Mouse (Mus musculus): ENCODE measurements around the gene Tspan2. TPM values are rescaled to one million over a fixed set of nuclear protein-coding genes. Genes with fewer than 3 reads are reported as not detected.

Tspan2 gene
- polyA plus RNA-seq (2016; fragmentation: Nextera tagmentation; extraction: Ambion mirVana), result 5.9 and 6.9 TPM in 2 replicates

DNA sequence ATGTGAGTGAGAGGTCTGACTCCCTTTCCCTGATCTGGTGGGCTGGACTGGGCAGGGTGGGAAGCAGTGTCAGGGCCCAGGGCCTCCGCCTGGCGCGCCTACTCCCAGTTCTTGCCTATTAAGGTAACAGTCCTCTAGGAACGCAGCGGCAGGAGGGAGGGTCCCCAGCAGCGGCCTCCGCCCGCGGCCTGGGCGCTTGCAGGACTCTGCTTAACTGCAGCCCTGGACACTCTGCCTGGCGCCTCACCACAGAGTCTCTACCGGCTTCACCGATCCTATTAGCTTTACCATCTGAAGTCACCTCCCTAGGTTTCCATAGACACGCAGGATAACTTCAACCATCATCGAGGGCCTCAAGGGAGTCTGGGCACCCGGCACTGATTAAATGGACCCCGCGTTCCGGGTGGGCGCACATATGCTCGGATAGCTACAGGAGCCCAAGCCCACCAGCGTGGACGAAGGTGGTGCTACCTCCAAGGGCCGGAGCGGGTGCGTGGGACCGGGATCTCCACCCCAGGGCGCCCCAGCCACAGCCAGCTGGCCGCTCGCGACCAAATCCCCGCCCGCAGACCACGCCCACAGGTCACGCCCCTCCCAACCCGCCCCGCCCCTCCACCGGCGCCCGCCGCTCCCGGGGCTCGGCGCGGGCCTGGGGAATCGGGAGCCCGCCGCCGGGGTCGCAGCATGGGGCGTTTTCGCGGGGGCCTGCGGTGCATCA is at the start of gene Tspan2:
Gene Tspan2, plus strand, starts transcription at position 217 of the 718 bp plus-strand sequence.
- H3K36me3 ChIP-seq, result no peaks in the 10 kb centered on the region
- peak; percentile 85 for DNase-seq (ENCODE audit: low spot score)
- H3K27me3 ChIP-seq (ENCODE audit: low read depth, poor library complexity, severe bottlenecking), result 0 out of 2 replicates have a peak, but pooled peaks cover 6% of the 10 kb centered on the region
- under 1% methylated on average over 54 of the region's 54 CpGs for WGBS
- peak within 1 kb of the TSS; percentile 87 for H3K27ac ChIP-seq
- H3K4me3 ChIP-seq, result peak within 1 kb of the TSS; percentile 88
- no peaks in the 10 kb centered on the region for H3K9me3 ChIP-seq (replicated peaks)
- peaks cover 27% of the 10 kb centered on the region for H3K4me1 ChIP-seq

DNA sequence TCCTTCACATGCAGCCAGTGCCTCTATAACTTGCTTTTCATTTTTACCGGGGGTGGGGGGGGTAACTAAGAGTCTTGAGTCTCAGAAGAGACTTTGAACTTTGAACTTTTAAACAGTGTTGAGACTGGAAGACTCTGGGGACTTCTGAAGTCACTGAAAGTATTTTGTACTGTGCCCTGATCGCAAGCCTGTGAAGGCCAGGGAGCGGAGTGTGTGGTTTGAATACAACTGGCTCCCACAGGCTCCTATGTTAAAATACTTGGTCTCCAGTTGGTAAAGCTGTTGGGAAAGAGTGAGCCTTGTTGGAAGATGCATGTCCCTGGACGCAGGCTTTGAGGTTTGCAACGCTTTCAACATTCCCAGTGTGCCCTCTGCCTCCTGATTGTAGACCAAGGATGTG is 47.5 kb upstream of the Tspan2 start:
- Histone ChIP-seq H3K36me3 (no peaks in the 10 kb centered on the region), H3K27ac (no peak overlapping the region), H3K9me3 (replicated peaks) (no peaks in the 10 kb centered on the region), H3K4me3 (no peak overlapping the region), H3K4me1 (peaks cover 13% of the 10 kb centered on the region; the same call in 1 of the 2 replicates), H3K27me3 (ENCODE audit: low read depth, poor library complexity, severe bottlenecking) (no peaks in the 10 kb centered on the region)
- DNase-seq (ENCODE audit: low spot score), result no peak
- 90% methylated on average over 5 of the region's 5 CpGs for WGBS

DNA sequence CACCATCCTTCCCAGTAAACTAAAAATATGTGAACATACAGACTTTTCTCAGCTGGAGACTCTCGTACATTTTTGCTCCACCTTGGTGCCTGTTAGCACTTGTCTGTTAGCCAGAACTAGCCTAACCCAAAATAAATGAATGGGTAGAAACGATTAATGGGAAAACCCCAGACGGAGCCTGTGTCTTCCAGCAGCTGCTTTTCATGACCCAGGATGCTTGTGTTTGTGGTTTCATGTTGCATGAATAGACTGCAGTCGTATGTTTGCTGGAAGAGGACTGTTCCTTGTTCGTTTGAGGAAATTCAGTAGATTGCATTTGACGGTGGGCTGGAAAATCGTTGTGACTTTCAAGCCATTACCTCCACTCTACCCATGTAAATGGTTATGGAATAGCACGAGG is 46.5 kb upstream of the Tspan2 start:
- no peak for DNase-seq (ENCODE audit: low spot score)
- WGBS, result 68% methylated on average over 8 of the region's 8 CpGs
- Histone ChIP-seq H3K36me3 (no peaks in the 10 kb centered on the region), H3K27me3 (ENCODE audit: low read depth, poor library complexity, severe bottlenecking) (no peaks in the 10 kb centered on the region), H3K27ac (no peak overlapping the region), H3K4me1 (peaks cover 13% of the 10 kb centered on the region; the same call in 1 of the 2 replicates), H3K4me3 (no peak overlapping the region), H3K9me3 (replicated peaks) (no peaks in the 10 kb centered on the region)

DNA sequence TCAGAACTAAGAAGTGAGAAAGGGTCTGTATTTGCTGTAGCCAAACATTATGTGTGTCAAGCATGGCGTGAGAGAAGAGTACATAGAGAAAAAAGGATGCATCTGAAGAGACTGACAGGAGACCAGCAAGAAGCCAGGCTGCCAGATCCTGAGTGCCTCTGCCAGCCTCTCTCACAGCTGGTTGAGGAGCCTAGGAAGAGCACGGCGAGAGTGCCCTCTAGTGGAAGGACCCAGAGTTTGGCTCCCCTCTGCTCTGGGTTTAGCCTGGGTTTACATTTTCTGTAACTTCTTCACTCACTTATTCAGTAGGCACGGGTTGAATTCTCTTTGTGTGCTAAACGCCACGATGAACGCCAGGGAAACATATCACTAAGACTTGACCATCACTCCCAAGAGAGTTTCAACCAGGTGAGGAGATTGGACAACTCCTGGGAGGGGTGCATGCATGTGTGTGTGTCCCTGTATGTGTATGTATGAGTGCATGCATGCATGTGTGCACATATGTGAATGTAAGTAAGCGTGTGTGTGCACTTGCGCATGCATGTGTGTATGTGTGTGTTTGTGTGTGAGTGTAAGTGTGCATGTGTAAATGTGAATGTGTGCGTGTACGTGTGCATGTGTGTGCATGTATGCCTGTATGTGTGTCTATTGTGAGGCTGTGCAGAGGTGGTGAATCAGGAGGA is 42.4 kb upstream of the Tspan2 start:
- H3K27ac ChIP-seq, result no peak overlapping the region
- WGBS, result 45% methylated on average over 11 of the region's 11 CpGs

DNA sequence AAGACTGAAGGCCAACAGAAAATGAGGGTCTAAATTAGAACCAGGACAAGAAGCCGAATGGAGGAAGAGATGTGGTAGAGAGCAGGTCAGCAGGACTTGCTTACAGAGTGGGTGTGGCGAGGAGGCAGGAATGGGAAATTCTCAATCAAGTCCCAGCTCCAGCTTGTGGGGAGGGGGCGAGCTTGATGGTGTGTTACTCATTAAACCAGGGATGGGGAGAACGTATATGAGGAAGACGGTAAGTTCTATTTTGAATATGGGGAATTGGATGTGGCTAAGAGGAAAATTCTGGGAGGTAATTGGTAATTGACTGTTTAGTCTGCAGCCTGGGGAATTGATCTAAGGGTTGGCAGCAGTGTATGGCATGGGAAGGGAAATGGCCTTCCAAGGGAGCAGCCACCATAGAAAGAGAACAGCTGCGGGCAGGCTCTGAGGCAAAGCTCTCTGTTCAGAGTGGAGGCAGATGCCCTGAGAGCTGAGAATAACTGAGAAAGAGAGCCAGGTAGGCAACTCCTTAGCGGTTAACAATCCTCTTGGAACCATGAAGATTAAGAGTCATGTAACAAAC is 41.5 kb upstream of the Tspan2 start:
- no peaks in the 10 kb centered on the region for H3K27me3 ChIP-seq (ENCODE audit: low read depth, poor library complexity, severe bottlenecking)
- peaks cover 23% of the 10 kb centered on the region for H3K4me1 ChIP-seq
- H3K4me3 ChIP-seq, result no peak overlapping the region
- no peak overlapping the region for H3K27ac ChIP-seq
- no peaks in the 10 kb centered on the region for H3K9me3 ChIP-seq (replicated peaks)
- H3K36me3 ChIP-seq, result no peaks in the 10 kb centered on the region
- WGBS, result 65% methylated on average over 7 of the region's 7 CpGs
- no peak for DNase-seq (ENCODE audit: low spot score)

More for the DNA sequence above, 42.4 kb upstream of the Tspan2 start:
- Histone ChIP-seq H3K4me1 (peaks cover 23% of the 10 kb centered on the region), H3K27me3 (ENCODE audit: low read depth, poor library complexity, severe bottlenecking) (no peaks in the 10 kb centered on the region), H3K4me3 (no peak overlapping the region), H3K36me3 (no peaks in the 10 kb centered on the region), H3K9me3 (replicated peaks) (no peaks in the 10 kb centered on the region)
- peak; percentile 84 for DNase-seq (ENCODE audit: low spot score)

DNA sequence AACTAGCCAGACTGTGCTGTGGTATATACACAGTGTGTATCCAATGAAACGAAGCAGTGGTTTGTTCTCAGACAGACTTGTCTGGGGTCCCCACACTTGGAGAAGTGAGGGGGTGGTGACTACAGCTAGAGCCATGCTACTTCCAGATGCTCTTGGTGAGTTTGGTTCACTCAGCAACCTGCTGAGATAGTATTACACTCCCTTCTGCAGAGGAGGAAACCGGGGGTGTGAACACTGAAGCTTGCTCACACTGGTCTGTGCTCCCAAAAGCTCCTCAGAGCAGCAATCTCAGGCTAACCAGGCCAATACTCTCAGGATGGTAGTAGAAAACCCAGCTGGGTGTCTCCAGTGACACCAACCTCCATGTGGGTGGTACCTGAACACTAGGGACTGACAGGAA is 36.2 kb upstream of the Tspan2 start:
- 80% methylated on average over 2 of the region's 2 CpGs for WGBS

DNA sequence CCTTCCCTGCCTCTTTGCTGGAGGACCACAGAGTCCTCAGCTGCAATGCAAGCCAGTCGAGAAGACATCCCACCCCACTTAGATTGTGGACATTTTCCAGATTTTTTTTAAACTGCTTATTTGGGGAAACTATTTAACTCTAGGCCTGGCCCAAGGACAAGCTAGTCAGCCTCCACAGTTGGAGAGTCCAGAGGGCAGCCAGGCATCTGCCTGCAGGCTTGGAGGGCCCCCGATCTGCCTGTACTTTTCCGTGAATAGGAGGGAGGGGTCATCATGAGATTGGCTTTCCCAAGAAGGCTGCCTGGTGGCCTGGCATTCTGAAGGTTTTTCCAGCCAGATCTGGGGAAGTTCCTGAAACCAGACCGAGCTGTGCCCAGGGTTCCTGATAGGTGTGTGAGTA is 33.0 kb upstream of the Tspan2 start:
- Histone ChIP-seq H3K36me3 (no peaks in the 10 kb centered on the region), H3K4me3 (no peak overlapping the region), H3K27ac (no peak overlapping the region), H3K27me3 (ENCODE audit: low read depth, poor library complexity, severe bottlenecking) (no peaks in the 10 kb centered on the region), H3K4me1 (peaks cover 24% of the 10 kb centered on the region), H3K9me3 (replicated peaks) (no peaks in the 10 kb centered on the region)
- whole genome bisulfite sequencing, result 88% methylated on average over 4 of the region's 4 CpGs
- DNase-seq (ENCODE audit: low spot score), result no peak

More for the DNA sequence above, 36.2 kb upstream of the Tspan2 start:
- H3K9me3 ChIP-seq (replicated peaks), result no peaks in the 10 kb centered on the region
- no peaks in the 10 kb centered on the region for H3K36me3 ChIP-seq
- no peak overlapping the region for H3K27ac ChIP-seq
- peaks cover 14% of the 10 kb centered on the region for H3K4me1 ChIP-seq
- no peak for DNase-seq (ENCODE audit: low spot score)
- H3K27me3 ChIP-seq (ENCODE audit: low read depth, poor library complexity, severe bottlenecking), result no peaks in the 10 kb centered on the region
- H3K4me3 ChIP-seq, result no peak overlapping the region

DNA sequence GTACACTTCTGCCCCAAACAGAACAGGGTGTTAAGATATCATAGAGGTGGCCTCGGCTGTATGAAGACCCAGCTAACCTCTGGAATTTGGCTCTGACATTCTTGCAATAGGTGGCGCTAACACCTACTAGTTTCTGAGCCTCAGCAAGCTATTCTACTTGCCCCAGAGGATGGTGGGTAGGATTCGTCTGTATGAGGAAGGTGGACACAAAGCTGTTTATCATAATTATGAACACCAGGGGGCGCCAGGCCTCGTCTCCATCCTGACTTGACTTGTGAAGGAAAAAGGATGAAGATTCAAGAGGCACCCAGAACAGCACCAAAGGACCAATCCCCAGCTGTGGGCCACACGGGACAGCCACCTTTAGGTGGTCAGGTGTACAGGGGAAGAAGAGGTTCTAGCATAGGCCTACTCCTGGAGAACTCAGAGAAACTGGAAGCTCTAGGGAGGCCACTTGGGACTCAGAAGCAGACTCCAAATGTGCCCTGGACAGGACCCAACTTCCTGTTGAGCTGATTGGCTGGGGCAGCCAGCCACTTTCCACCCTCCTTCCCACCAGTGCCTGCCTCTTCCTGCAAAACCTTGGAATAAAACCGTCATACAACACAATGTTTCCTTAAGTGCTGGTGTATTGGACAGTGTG is 32.3 kb upstream of the Tspan2 start:
- Histone ChIP-seq H3K27ac (no peak overlapping the region), H3K9me3 (replicated peaks) (no peaks in the 10 kb centered on the region), H3K4me1 (peaks cover 24% of the 10 kb centered on the region), H3K4me3 (no peak overlapping the region), H3K36me3 (no peaks in the 10 kb centered on the region), H3K27me3 (ENCODE audit: low read depth, poor library complexity, severe bottlenecking) (no peaks in the 10 kb centered on the region)
- WGBS, result 50% methylated on average over 7 of the region's 7 CpGs
- no peak for DNase-seq (ENCODE audit: low spot score)

DNA sequence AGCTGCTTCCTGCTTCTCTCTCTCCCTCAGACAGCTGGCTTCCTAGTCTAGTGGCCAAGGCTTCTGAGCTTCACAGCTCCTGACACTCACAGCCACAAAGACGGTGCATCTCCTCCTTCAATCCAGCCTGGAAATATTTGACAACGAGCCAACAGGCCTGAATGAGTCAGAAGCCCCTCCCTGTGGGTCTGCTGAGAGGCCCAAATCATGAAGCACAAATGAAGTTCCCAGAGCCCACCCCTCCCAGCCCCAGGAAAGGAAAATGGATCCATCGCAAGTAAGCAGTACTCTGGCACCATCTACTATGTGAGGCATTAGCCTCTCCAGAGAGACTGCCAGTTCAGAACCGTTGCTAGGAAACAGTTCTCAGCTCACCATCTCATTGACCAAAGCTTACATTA is 30.3 kb upstream of the Tspan2 start:
- Histone ChIP-seq H3K27me3 (ENCODE audit: low read depth, poor library complexity, severe bottlenecking) (no peaks in the 10 kb centered on the region), H3K27ac (no peak overlapping the region), H3K36me3 (no peaks in the 10 kb centered on the region), H3K9me3 (replicated peaks) (no peaks in the 10 kb centered on the region), H3K4me1 (peaks cover 17% of the 10 kb centered on the region), H3K4me3 (no peak overlapping the region)
- WGBS, result 81% methylated on average over 4 of the region's 4 CpGs
- DNase-seq (ENCODE audit: low spot score), result no peak

DNA sequence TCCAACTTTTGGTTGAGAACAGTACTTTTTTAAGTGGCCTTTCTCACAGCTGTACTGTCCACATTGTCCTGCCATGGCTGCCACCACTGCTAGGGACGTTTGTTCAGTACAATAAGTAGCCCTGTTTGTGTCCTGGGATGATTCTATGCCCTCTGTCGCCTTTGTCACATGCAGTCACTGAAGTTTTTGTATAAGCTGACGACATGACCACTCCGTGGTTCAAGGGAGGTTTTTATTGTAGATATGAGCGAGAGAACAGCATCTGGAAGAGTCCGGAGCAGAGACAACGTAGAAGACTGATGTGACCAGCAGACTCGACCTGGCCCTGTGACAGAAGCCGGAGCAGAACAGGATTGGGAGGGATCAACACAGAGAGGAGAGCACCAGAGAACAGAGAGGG is 25.7 kb upstream of the Tspan2 start:
- 83% methylated on average over 9 of the region's 9 CpGs for WGBS
- DNase-seq (ENCODE audit: low spot score), result no peak
- Histone ChIP-seq H3K27ac (no peak overlapping the region), H3K4me1 (peaks cover 19% of the 10 kb centered on the region), H3K27me3 (ENCODE audit: low read depth, poor library complexity, severe bottlenecking) (0 out of 2 replicates have a peak, but pooled peaks cover 3% of the 10 kb centered on the region), H3K4me3 (no peak overlapping the region), H3K9me3 (replicated peaks) (no peaks in the 10 kb centered on the region), H3K36me3 (no peaks in the 10 kb centered on the region)

DNA sequence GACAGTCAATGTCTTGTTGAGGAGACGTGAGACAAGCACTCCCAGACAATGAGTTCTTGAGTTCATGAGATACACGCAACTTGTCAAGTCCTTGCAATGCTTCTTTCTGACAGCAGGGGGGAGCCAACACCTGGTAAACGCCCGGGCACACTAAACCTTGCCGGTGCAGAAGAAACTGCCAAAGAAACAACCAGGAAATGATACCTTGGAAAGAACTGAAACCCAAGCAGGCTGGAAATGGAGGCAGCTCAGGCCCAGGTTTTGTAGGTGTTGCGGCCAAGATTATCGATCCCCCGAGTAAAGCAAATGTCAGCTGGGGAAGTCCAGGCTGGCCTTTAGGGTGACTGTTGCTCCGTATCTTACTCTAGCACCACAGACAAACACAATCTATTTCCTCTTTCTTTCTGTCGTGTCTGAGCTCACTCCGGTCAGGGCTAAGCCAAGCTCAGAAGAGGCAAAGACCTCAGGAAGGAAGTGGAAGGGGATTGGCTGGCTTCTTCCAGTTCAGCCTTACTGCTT is 19.2 kb upstream of the Tspan2 start:
- H3K9me3 ChIP-seq (replicated peaks), result no peaks in the 10 kb centered on the region
- peak overlapping the region; percentile 42; the same call in 1 of the 2 replicates for H3K27ac ChIP-seq
- H3K4me1 ChIP-seq, result peaks cover 6% of the 10 kb centered on the region; the same call in 1 of the 2 replicates
- peaks cover 10% of the 10 kb centered on the region; the same call in 1 of the 2 replicates for H3K27me3 ChIP-seq (ENCODE audit: low read depth, poor library complexity, severe bottlenecking)
- H3K4me3 ChIP-seq, result peak overlapping the region; percentile 13; the same call in 1 of the 2 replicates
- WGBS, result 39% methylated on average over 11 of the region's 11 CpGs
- H3K36me3 ChIP-seq, result no peaks in the 10 kb centered on the region
- peak; percentile 78 for DNase-seq (ENCODE audit: low spot score)

DNA sequence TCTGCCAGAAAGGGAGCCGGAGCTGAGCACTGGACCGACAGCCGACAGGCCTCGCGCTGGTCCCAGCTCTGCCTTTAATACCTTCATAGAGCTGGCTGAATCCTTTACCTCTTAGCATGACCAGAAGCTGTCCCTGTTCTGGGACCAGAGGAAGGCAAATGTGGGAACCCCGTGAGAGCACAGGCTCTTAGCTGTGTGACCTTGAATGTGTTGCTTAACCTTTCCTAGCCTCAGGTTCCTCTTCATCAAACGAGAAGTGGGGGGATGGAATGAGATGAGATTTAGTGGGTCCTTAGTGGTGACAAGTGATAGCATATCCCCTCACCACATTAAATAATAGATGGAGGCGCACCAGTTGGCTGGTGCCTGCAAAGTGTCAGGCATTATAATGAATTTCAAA is 18.5 kb upstream of the Tspan2 start:
- DNase-seq (ENCODE audit: low spot score), result no peak
- Histone ChIP-seq H3K9me3 (replicated peaks) (no peaks in the 10 kb centered on the region), H3K27me3 (ENCODE audit: low read depth, poor library complexity, severe bottlenecking) (peaks cover 10% of the 10 kb centered on the region; the same call in 1 of the 2 replicates), H3K27ac (no peak overlapping the region), H3K4me1 (peaks cover 6% of the 10 kb centered on the region; the same call in 1 of the 2 replicates), H3K4me3 (no peak overlapping the region), H3K36me3 (no peaks in the 10 kb centered on the region)
- 93% methylated on average over 8 of the region's 8 CpGs for WGBS

All from limb, embryonic 10.5 days (tissue).